Mouse (Mus musculus) retina, postnatal 1 day (tissue): ENCODE results near the gene Pold1.

Source experiments
- DNase-seq: peaks from one replicate; pipeline ENCODE4 v3.0.0-alpha.2; 2012

Gene Pold1

GRCm38 (mm10) chr7:44542555-44542954, 6.1 kb downstream of the Pold1 start:
- no peak for DNase-seq

GRCm38 (mm10) chr7:44538756-44539624, 9.7 kb downstream of the Pold1 start:
- no peak for DNase-seq

GRCm38 (mm10) chr7:44537496-44537895, 11.2 kb downstream of the Pold1 start:
- DNase-seq, result no peak

GRCm38 (mm10) chr7:44537009-44537408, 11.6 kb downstream of the Pold1 start:
- no peak for DNase-seq

GRCm38 (mm10) chr7:44536590-44536968, 12.1 kb downstream of the Pold1 start:
- no peak for DNase-seq

- no peak for DNase-seq
Measured at GRCm38 (mm10) chr7:44535657-44536589, 12.7 kb downstream of the Pold1 start.

- no peak for DNase-seq
Measured at GRCm38 (mm10) chr7:44534656-44535441, 13.8 kb downstream of the Pold1 start.

GRCm38 (mm10) chr7:44534242-44534641, 14.4 kb downstream of the Pold1 start:
- no peak for DNase-seq

- no peak for DNase-seq
Measured at GRCm38 (mm10) chr7:44533746-44534045, 15.0 kb downstream of the Pold1 start.

- DNase-seq, result no peak
Measured at GRCm38 (mm10) chr7:44532918-44533745, 15.5 kb downstream of the Pold1 start.

GRCm38 (mm10) chr7:44531946-44532732, 16.5 kb downstream of the Pold1 start, which contains the start of gene Spib:
Spib (minus strand) TSS chr7:44532071.
- no peak for DNase-seq

- DNase-seq, result no peak
Measured at GRCm38 (mm10) chr7:44531207-44531606, 17.4 kb downstream of the Pold1 start.

- DNase-seq, result no peak
Measured at GRCm38 (mm10) chr7:44530507-44530906, 18.1 kb downstream of the Pold1 start.

GRCm38 (mm10) chr7:44529518-44529917, 19.1 kb downstream of the Pold1 start:
- DNase-seq, result no peak

GRCm38 (mm10) chr7:44527483-44528398, 20.9 kb downstream of the Pold1 start:
- peak; percentile 87 for DNase-seq

GRCm38 (mm10) chr7:44526414-44527154, 22.1 kb downstream of the Pold1 start:
- DNase-seq, result no peak

GRCm38 (mm10) chr7:44525126-44525832, 23.4 kb downstream of the Pold1 start:
- DNase-seq, result peak; percentile 53

- no peak for DNase-seq
Measured at GRCm38 (mm10) chr7:44524502-44524901, 24.1 kb downstream of the Pold1 start, which contains the start of gene Mybpc2. Mybpc2 (minus strand) TSS chr7:44524656.

GRCm38 (mm10) chr7:44523056-44523455, 25.6 kb downstream of the Pold1 start:
- DNase-seq, result no peak
